Mouse (Mus musculus): ENCODE data around the gene Donson. TPM values are rescaled to one million over a fixed set of nuclear protein-coding genes. Genes with fewer than 3 reads are reported as not detected.

The Donson gene
- polyA plus RNA-seq, 1 experiment from 2014 or later = 21.0 TPM

DNA sequence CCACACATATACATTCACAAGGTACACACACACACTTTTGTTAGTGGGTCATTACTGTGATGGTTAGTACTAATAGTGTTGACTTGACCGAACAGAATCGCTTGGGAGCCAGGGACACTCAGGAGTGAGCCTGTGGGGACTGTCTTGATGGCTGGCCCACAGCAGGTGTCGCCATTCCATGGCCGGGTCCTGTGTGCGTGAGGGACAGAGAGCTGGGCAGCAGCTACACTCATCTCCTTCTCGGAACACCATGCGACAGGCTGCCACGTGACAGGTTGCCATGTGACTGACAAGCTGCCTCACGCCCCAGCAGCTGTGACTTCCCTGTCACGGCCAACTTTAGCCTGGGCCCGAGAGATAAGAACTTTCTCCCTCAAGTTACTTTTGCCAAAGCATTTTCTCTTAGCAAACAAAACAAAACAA lies 28.4 kb upstream of the Donson start:
- no peaks in the 10 kb centered on the region for H3K27me3 ChIP-seq
- H3K4me3 ChIP-seq = no peak overlapping the region
- H3K36me3 ChIP-seq = peaks cover 72% of the 10 kb centered on the region
- no peak for ATAC-seq (ENCODE audit: low FRiP score)
- WGBS = 86% methylated on average over 11 of the region's 11 CpGs
- 0 out of 2 replicates have a peak, but pooled peaks cover 4% of the 10 kb centered on the region for H3K4me1 ChIP-seq (replicated peaks)
- no peak overlapping the region for H3K4me2 ChIP-seq
- H3K27ac ChIP-seq = no peak overlapping the region
- no peaks in the 10 kb centered on the region for H3K9me3 ChIP-seq
- no peak overlapping the region for H3K9ac ChIP-seq

GRCm38 (mm10) chr16:91710241-91710640 lies 21.7 kb upstream of the Donson start:
- H3K4me2 ChIP-seq = no peak overlapping the region
- H3K36me3 ChIP-seq = peaks cover 72% of the 10 kb centered on the region
- no peaks in the 10 kb centered on the region for H3K27me3 ChIP-seq
- H3K9ac ChIP-seq = no peak overlapping the region
- WGBS = 95% methylated on average over 7 of the region's 7 CpGs
- 0 out of 2 replicates have a peak, but pooled peaks cover 2% of the 10 kb centered on the region for H3K4me1 ChIP-seq (replicated peaks)
- H3K9me3 ChIP-seq = no peaks in the 10 kb centered on the region
- no peak overlapping the region for H3K27ac ChIP-seq
- no peak for ATAC-seq (ENCODE audit: low FRiP score)
- H3K4me3 ChIP-seq = no peak overlapping the region

- H3K4me2 ChIP-seq = no peak overlapping the region
- WGBS = 85% methylated on average over 14 of the region's 14 CpGs
- H3K27me3 ChIP-seq = no peaks in the 10 kb centered on the region
- H3K9ac ChIP-seq = no peak overlapping the region
- H3K9me3 ChIP-seq = no peaks in the 10 kb centered on the region
- no peaks in the 10 kb centered on the region for H3K4me1 ChIP-seq (replicated peaks)
- peaks cover 75% of the 10 kb centered on the region for H3K36me3 ChIP-seq
- H3K4me3 ChIP-seq = no peak overlapping the region
- ATAC-seq (ENCODE audit: low FRiP score) = no peak
- no peak overlapping the region for H3K27ac ChIP-seq
Observed at GRCm38 (mm10) chr16:91704603-91705340, 16.2 kb upstream of the Donson start.

- H3K27me3 ChIP-seq = no peaks in the 10 kb centered on the region
- WGBS = 54% methylated on average over 3 of the region's 3 CpGs
- H3K9ac ChIP-seq = no peak overlapping the region
- peaks cover 74% of the 10 kb centered on the region for H3K36me3 ChIP-seq
- H3K9me3 ChIP-seq = no peaks in the 10 kb centered on the region
- H3K4me2 ChIP-seq = no peak overlapping the region
- no peak for ATAC-seq (ENCODE audit: low FRiP score)
- H3K4me1 ChIP-seq (replicated peaks) = no peaks in the 10 kb centered on the region
- no peak overlapping the region for H3K4me3 ChIP-seq
- H3K27ac ChIP-seq = no peak overlapping the region
Observed at GRCm38 (mm10) chr16:91702771-91703188, 14.2 kb upstream of the Donson start.

- no peak for ATAC-seq (ENCODE audit: low FRiP score)
- Histone ChIP-seq H3K36me3 (peaks cover 75% of the 10 kb centered on the region), H3K4me3 (no peak overlapping the region), H3K27me3 (no peaks in the 10 kb centered on the region), H3K4me2 (no peak overlapping the region), H3K9me3 (no peaks in the 10 kb centered on the region), H3K4me1 (replicated peaks) (no peaks in the 10 kb centered on the region), H3K9ac (no peak overlapping the region), H3K27ac (no peak overlapping the region)
- 90% methylated on average over 13 of the region's 13 CpGs for WGBS
Observed at GRCm38 (mm10) chr16:91701908-91702307, 13.3 kb upstream of the Donson start.

DNA sequence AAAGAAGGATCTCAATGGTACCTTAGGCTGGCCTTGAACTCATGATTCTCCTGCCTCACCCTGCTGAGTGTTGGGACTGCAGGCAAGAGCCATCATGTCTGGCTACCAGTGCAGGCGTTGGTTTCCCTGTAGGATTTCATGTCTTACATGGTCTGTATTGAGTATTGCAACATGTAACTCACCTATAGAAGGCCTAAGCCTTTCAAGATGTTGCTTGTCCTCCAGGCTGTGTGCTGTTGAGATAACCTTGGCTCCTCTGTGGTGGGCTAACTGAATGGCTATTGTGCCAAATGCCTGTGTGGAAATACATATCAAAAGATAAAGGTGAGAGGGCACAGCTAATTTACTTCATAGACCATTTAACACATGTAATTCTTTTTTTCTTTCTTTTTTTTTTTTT lies 10.4 kb upstream of the Donson start:
- Histone ChIP-seq H3K4me1 (replicated peaks) (no peaks in the 10 kb centered on the region), H3K27me3 (no peaks in the 10 kb centered on the region), H3K4me2 (no peak overlapping the region), H3K9me3 (no peaks in the 10 kb centered on the region), H3K36me3 (peaks cover 75% of the 10 kb centered on the region), H3K27ac (no peak overlapping the region), H3K4me3 (no peak overlapping the region), H3K9ac (no peak overlapping the region)
- no peak for ATAC-seq (ENCODE audit: low FRiP score)
- WGBS = 97% methylated on average over 1 of the region's 1 CpGs

DNA sequence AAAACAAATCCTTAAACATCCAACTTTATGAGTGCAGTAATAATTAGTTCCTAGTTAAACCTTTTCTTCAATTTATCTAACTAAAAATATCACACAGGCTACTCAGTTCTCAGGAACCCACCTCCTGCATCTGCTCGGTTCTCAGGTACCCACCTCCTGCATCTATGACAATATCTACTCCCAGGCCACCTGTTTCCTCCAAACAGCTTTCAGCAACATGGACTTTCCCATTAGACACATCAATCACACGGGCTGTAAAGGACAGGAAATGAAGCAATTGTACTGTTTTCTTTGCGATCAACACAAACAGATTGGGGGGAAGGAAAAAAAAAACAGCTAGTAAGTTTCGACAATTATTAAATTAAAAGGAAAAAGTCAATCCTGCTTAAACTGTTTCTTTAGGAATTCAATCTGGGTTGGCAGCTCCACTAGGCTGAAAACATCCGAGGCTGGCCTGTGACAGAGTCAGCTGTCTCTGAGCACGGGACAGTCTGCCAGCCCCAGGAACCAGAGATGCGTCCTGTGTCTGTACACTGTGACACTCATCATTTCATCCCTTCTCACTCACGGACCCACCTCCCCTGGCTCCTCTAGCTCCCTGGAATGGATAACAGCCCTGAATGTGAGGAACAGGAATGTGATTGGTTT lies 6.7 kb upstream of the Donson start:
- Histone ChIP-seq H3K4me2 (no peak overlapping the region), H3K27ac (0 out of 2 replicates have a peak overlapping the region, but pooled peaks have one; percentile 8), H3K36me3 (peaks cover 53% of the 10 kb centered on the region), H3K4me1 (replicated peaks) (no peaks in the 10 kb centered on the region), H3K27me3 (no peaks in the 10 kb centered on the region), H3K4me3 (no peak overlapping the region), H3K9me3 (no peaks in the 10 kb centered on the region), H3K9ac (no peak overlapping the region)
- WGBS = 77% methylated on average over 8 of the region's 8 CpGs
- ATAC-seq (ENCODE audit: low FRiP score) = no peak; the same call in 1 of the 2 replicates

GRCm38 (mm10) chr16:91694455-91695084 lies 6.0 kb upstream of the Donson start:
- Histone ChIP-seq H3K9ac (no peak overlapping the region), H3K4me3 (no peak overlapping the region), H3K4me1 (replicated peaks) (peaks cover 5% of the 10 kb centered on the region), H3K36me3 (peaks cover 49% of the 10 kb centered on the region), H3K4me2 (no peak overlapping the region), H3K9me3 (no peaks in the 10 kb centered on the region), H3K27ac (0 out of 2 replicates have a peak overlapping the region, but pooled peaks have one; percentile 8), H3K27me3 (no peaks in the 10 kb centered on the region)
- 32% methylated on average over 14 of the region's 14 CpGs for WGBS
- peak; percentile 82 for ATAC-seq (ENCODE audit: low FRiP score)

DNA sequence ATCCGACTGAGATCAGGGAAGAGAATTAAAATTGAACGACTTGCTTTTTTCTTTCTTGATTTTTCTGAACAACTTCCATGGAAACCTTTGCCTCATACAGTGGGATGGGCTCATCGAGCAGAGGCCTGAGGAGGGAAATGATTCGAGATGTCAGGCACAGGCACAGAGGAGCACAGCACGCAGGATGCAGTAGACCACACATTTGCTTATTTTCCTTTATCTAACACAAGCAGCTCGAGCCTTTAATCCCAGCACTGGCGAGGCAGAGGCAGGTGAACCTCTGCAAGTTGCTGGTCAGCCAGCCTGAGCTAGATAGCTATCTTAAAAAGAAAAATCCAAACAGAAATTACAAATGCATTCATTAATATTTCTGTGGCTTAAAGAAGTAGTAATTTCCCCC lies 1.2 kb upstream of the Donson start:
- WGBS = 49% methylated on average over 7 of the region's 7 CpGs
- peak overlapping the region; percentile 82 for H3K4me2 ChIP-seq
- H3K4me3 ChIP-seq = 0 out of 2 replicates have a peak overlapping the region, but pooled peaks have one; percentile 2
- 0 out of 2 replicates have a peak overlapping the region, but pooled peaks have one; percentile 40 for H3K9ac ChIP-seq
- no peaks in the 10 kb centered on the region for H3K9me3 ChIP-seq
- peaks cover 21% of the 10 kb centered on the region for H3K4me1 ChIP-seq (replicated peaks)
- H3K27me3 ChIP-seq = no peaks in the 10 kb centered on the region
- ATAC-seq (ENCODE audit: low FRiP score) = no peak
- no peak overlapping the region for H3K27ac ChIP-seq
- H3K36me3 ChIP-seq = peaks cover 30% of the 10 kb centered on the region

GRCm38 (mm10) chr16:91688023-91688618 lies 449 bp downstream of the Donson start:
- peak overlapping the region; percentile 91 for H3K4me3 ChIP-seq
- H3K4me2 ChIP-seq = peak overlapping the region; percentile 82
- H3K27ac ChIP-seq = peak overlapping the region; percentile 93
- peaks cover 21% of the 10 kb centered on the region for H3K4me1 ChIP-seq (replicated peaks)
- ATAC-seq (ENCODE audit: low FRiP score) = peak; percentile 83
- H3K36me3 ChIP-seq = peaks cover 34% of the 10 kb centered on the region
- H3K9ac ChIP-seq = peak overlapping the region; percentile 96
- under 1% methylated on average over 51 of the region's 51 CpGs for WGBS
- H3K9me3 ChIP-seq = no peaks in the 10 kb centered on the region
- H3K27me3 ChIP-seq = no peaks in the 10 kb centered on the region

DNA sequence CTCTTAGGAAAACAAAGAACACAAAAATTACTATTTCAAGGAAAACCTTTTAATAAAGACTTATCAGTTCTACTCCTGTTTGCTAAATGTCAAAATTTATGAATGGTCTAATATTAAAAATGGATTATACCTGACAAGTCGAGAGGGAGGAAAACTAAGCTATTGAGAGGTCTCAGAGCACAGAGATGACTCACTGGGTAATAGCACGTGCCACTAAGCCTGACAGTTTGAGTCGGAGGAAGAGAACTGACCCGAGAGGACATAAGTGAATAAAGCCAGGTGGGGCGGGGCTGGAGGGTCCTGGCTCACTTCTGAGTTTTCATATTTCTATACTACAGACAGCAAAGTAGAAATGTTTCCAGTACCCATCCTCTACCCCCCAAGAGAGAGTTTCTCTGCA lies 2.2 kb downstream of the Donson start:
- H3K9ac ChIP-seq = no peak overlapping the region
- no peak overlapping the region for H3K4me3 ChIP-seq
- ATAC-seq (ENCODE audit: low FRiP score) = no peak
- 91% methylated on average over 5 of the region's 5 CpGs for WGBS
- H3K4me2 ChIP-seq = no peak overlapping the region
- H3K36me3 ChIP-seq = peaks cover 50% of the 10 kb centered on the region
- H3K27me3 ChIP-seq = no peaks in the 10 kb centered on the region
- H3K9me3 ChIP-seq = no peaks in the 10 kb centered on the region
- peaks cover 21% of the 10 kb centered on the region for H3K4me1 ChIP-seq (replicated peaks)
- no peak overlapping the region for H3K27ac ChIP-seq

GRCm38 (mm10) chr16:91685526-91685925 lies 3.0 kb downstream of the Donson start:
- WGBS = 93% methylated on average over 5 of the region's 5 CpGs

More at GRCm38 (mm10) chr16:91685526-91685925, 3.0 kb downstream of the Donson start:
- Histone ChIP-seq H3K36me3 (peaks cover 55% of the 10 kb centered on the region), H3K9me3 (no peaks in the 10 kb centered on the region), H3K9ac (no peak overlapping the region), H3K4me1 (replicated peaks) (peaks cover 21% of the 10 kb centered on the region), H3K4me3 (no peak overlapping the region), H3K27me3 (no peaks in the 10 kb centered on the region), H3K27ac (no peak overlapping the region), H3K4me2 (no peak overlapping the region)
- no peak for ATAC-seq (ENCODE audit: low FRiP score)

Data from hindbrain, embryonic 13.5 days (tissue).